Mouse (Mus musculus): ENCODE results near the gene Cdh22.

DNA sequence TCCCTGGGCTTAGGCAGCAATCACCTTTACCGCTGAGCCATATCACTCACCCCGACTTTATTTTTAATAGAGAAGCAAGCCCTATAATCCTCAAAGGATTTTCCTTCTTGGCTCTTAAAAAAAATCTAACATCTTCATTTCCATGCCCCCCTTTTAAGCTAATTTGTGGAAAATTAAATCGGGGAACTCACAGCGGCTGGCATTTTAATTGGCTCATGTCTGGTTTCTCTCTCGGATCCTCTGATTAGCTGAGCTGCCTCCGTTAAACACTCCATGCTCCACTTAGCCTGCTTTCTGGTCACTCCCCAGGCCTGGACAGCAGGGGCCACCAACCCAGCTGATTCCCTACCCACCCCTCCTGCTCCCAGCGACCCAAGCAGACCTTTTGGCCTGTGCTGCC is 142.3 kb downstream of the Cdh22 start:
- TF ChIP-seq POLR2A (IDR thresholded peaks at IDR 0.05; ENCODE audit: low read depth, low read length) (no peak), CTCF (IDR thresholded peaks at IDR 0.05; ENCODE audit: extremely low read depth, insufficient read depth, insufficient read length, insufficient replicate concordance) (no peak)
